Mouse (Mus musculus) liver, embryonic 14.5 days (tissue): ENCODE data around the gene Lmf1. TPM values are rescaled to one million over a fixed set of nuclear protein-coding genes. Genes with fewer than 3 reads are reported as not detected.

Source experiments
- ATAC-seq: fragments of 200-750 bp; cut with Nextera tagmentation; 2 replicates; pipeline ENCODE4 v1.8.0; 2017; ENCODE audit warnings: moderate number of reproducible peaks, mild to moderate bottlenecking, moderate library complexity; ENCODE audit not compliant: insufficient read depth
- DNase-seq, 3 experiments: peaks; one replicate each; pipeline ENCODE4 v3.0.0-alpha.2; 2012 to 2013; ENCODE audit warnings: low read depth in 3 of 3, low spot score in 3 of 3
- H3K27ac ChIP-seq: fragments of 300-500 bp; sonication (generic); 2 replicates; pipeline ENCODE4 v1.5.1; 2014; ENCODE audit warnings: moderate library complexity, mild to moderate bottlenecking, control low read depth, inconsistent platforms
- H3K27me3 ChIP-seq: fragments of 300-500 bp; sonication (generic); 2 replicates; pipeline ENCODE4 v1.6.1; 2014; ENCODE audit warnings: mild to moderate bottlenecking, low read length, moderate library complexity; ENCODE audit not compliant: control insufficient read depth, insufficient read depth
- H3K36me3 ChIP-seq: fragments of 300-500 bp; sonication (generic); replicated peaks from 2 replicates; pipeline ENCODE4 v1.6.1; 2014; ENCODE audit warnings: low read depth; ENCODE audit not compliant: control insufficient read depth, insufficient read depth
- H3K4me1 ChIP-seq, 2 experiments: fragments of 200-500 bp in 1 of 2; fragments of 300-500 bp in 1 of 2; sonication (generic) in 1 of 2; replicated peaks; 2 replicates each; pipeline ENCODE4 v1.6.1; 2012 to 2014; ENCODE audit warnings: antibody characterized with exemption in 1 of 2, inconsistent platforms in 1 of 2, low read length in 1 of 2; ENCODE audit not compliant: control insufficient read depth in 2 of 2, insufficient read depth in 2 of 2
- H3K4me2 ChIP-seq: fragments of 300-500 bp; sonication (generic); 2 replicates; pipeline ENCODE4 v1.6.1; 2014; ENCODE audit warnings: low read depth, mild to moderate bottlenecking, control low read depth, moderate library complexity
- H3K4me3 ChIP-seq, 2 experiments: fragments of 200-500 bp in 1 of 2; fragments of 300-500 bp in 1 of 2; sonication (generic) in 1 of 2; 2 replicates each; pipeline ENCODE4 v1.5.1; 2012 to 2014; ENCODE audit warnings: low read depth in 2 of 2, low read length in 2 of 2, mild to moderate bottlenecking in 2 of 2, control low read depth in 1 of 2, inconsistent platforms in 1 of 2, moderate library complexity in 1 of 2; ENCODE audit not compliant: insufficient read depth in 1 of 2
- H3K9ac ChIP-seq: fragments of 300-500 bp; sonication (generic); replicated peaks from 2 replicates; pipeline ENCODE4 v1.6.1; 2014; ENCODE audit warnings: mild to moderate bottlenecking, control low read depth, moderate library complexity
- H3K9me3 ChIP-seq: fragments of 300-500 bp; sonication (generic); 2 replicates; pipeline ENCODE4 v1.6.1; 2016; ENCODE audit warnings: low read length, mixed read lengths; ENCODE audit not compliant: control insufficient read depth
- CTCF ChIP-seq: IDR thresholded peaks from 2 replicates; pipeline ENCODE4 v1.5.1; 2016; ENCODE audit warnings: antibody characterized with exemption, low read depth, control low read depth
- EP300 ChIP-seq: IDR thresholded peaks from 2 replicates; pipeline ENCODE4 v1.6.1; 2016; ENCODE audit warnings: antibody characterized with exemption, low read depth
- WGBS: fragments of 180-500 bp; shearing (Covaris S2); extraction: QIAGEN DNeasy Blood & Tissue Kit; methylation state at CpG from one replicate; pipeline ENCODE4 v1.1.7; 2014; ENCODE audit not compliant: insufficient replicate concordance; 5-methylcytosine and 5-hydroxymethylcytosine counted together
- polyA plus RNA-seq, 2 experiments: library from polyadenylated mRNA; depleted of rRNA in 1 of 2; stranded (reverse) in 1 of 2; unstranded in 1 of 2; fragments of >200 nt; fragmentation: Nextera tagmentation in 1 of 2; extraction: Ambion mirVana in 1 of 2; gene quantifications; 2 replicates each; pipeline versions ENCODE4 v1.2.1 to v1.2.3; 2012 to 2014

Gene Lmf1
- polyA plus RNA-seq, 2 experiments = 3.4 to 9.3 TPM

DNA sequence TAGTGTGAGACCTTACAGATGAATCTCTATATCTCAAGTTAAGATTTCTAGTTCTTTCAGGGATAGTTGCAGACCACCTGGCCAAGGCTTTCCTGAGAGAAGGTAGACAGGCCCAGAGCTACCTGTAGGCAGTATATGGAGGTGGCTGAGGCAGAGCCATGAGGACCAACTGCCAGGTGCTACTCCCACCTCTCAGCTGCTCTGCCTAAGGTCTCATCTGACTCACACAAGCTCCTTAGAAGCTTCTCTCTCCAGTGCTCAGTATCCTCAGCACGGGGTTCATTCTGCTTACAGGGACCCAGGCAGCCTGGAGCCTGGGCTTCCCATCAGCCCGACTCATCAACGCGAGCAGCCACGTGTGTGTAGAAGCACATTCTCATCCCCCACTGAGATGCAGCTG is 51.4 kb downstream of the Lmf1 start:
- Histone ChIP-seq H3K4me1 (no peaks in the 10 kb centered on the region), H3K27ac (no peak overlapping the region), H3K36me3 (no peaks in the 10 kb centered on the region), H3K4me3 (no peak overlapping the region), H3K9ac (no peak overlapping the region), H3K27me3 (no peaks in the 10 kb centered on the region), H3K9me3 (no peaks in the 10 kb centered on the region), H3K4me2 (no peak overlapping the region)
- no peak for DNase-seq
- WGBS = 68% methylated on average over 5 of the region's 5 CpGs
- TF ChIP-seq EP300 = no peak
- TF ChIP-seq CTCF = no peak
- no peak for ATAC-seq

DNA sequence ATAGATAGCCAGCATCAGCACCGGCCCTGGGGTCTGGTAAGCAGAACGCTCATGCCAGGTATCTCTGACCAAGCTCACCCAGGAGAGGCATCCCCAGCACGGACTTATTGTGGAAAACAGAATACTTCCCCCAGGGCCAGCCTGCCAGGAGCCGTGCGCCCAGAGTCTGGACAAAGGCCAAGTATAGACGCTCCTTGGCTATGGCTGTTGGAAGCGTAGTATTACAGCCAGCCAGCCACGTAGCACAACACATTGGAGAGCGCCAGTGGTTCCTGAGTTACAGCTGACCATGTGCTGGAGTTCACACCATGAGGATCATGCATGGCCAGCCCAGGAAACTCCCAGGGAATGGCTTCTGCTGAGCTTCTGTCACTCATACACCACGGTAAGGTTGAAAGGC is 55.2 kb downstream of the Lmf1 start:
- ATAC-seq = no peak
- TF ChIP-seq EP300 (no peak), CTCF (no peak)

DNA sequence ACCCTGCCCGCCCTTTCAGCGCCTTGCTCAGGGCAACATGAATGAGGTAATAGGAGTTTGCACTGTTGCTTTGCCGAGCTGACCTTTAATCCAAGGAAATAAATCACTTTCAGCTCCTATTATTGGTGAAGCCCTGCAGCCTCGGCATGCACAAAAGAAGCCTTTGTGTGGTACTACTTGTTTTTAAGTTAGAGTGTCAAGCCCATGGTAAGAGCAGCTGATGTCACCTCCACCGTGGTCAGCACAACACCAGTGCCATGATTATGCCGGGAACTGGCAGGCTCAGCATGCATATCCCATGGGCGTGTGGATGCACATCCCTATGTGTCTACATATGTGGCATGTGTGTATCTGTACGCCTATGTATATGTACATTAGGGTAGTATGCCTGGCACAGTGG is 56.5 kb downstream of the Lmf1 start:
- Histone ChIP-seq H3K27ac (no peak overlapping the region), H3K4me2 (no peak overlapping the region), H3K27me3 (no peaks in the 10 kb centered on the region), H3K9me3 (no peaks in the 10 kb centered on the region), H3K36me3 (no peaks in the 10 kb centered on the region), H3K9ac (no peak overlapping the region), H3K4me1 (no peaks in the 10 kb centered on the region), H3K4me3 (no peak overlapping the region)
- 65% methylated on average over 8 of the region's 8 CpGs for WGBS
- DNase-seq (no peak), ATAC-seq (no peak)
- TF ChIP-seq EP300 (no peak), CTCF (no peak)

More for the DNA sequence above, 55.2 kb downstream of the Lmf1 start:
- Histone ChIP-seq H3K4me1 (no peaks in the 10 kb centered on the region), H3K4me3 (no peak overlapping the region), H3K9me3 (no peaks in the 10 kb centered on the region), H3K27me3 (no peaks in the 10 kb centered on the region), H3K27ac (no peak overlapping the region), H3K4me2 (no peak overlapping the region), H3K36me3 (no peaks in the 10 kb centered on the region), H3K9ac (no peak overlapping the region)
- WGBS = 74% methylated on average over 10 of the region's 10 CpGs
- DNase-seq = no peak

DNA sequence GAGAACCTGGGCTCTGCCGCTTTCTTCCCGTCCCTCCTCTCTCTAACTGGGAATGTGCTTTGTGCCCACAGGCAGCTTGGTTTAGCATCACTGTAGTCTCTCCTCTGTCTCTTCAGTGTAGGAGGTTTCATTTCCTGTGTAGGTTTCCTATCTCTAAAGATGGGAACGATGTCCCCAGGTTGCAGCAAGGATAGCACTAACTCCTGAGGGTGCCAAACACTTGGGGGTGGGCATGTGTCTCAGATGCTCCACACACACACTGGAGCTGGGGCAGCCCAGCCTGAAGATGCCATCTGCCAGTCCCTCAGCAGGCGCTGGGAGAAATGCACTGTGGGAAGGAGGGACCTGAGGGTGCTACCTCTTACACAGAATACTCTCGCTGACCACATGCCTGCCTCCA is 56.9 kb downstream of the Lmf1 start:
- no peaks in the 10 kb centered on the region for H3K27me3 ChIP-seq
- no peak for TF ChIP-seq CTCF
- no peak for TF ChIP-seq EP300
- no peak for DNase-seq
- 77% methylated on average over 5 of the region's 5 CpGs for WGBS
- H3K27ac ChIP-seq = no peak overlapping the region
- no peak overlapping the region for H3K9ac ChIP-seq
- H3K9me3 ChIP-seq = no peaks in the 10 kb centered on the region
- no peak overlapping the region for H3K4me2 ChIP-seq
- H3K4me3 ChIP-seq = no peak overlapping the region
- no peaks in the 10 kb centered on the region for H3K4me1 ChIP-seq
- ATAC-seq = no peak
- no peaks in the 10 kb centered on the region for H3K36me3 ChIP-seq

DNA sequence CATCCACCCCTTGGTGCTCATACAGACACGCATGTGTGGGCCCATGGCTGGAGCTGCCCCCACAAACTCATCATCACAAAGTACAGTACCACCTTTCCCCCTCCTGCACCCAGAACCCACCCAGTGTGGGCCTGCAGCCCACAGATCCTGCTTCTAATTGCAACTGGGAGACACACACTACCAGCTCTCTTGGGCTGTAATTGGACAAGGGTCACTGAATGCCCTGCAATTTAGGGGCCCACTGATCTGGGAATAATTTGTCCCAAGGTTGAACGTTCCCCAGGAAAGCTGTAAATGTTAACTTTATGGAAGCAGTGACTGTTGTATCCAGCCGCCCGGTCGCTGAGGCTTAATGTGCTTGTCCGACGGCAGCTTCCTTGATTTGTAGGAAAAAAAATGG is 59.1 kb downstream of the Lmf1 start:
- H3K9me3 ChIP-seq = no peaks in the 10 kb centered on the region
- 83% methylated on average over 7 of the region's 7 CpGs for WGBS
- H3K9ac ChIP-seq = no peak overlapping the region
- TF ChIP-seq CTCF (no peak), EP300 (no peak)
- H3K27ac ChIP-seq = no peak overlapping the region
- H3K4me2 ChIP-seq = no peak overlapping the region
- no peaks in the 10 kb centered on the region for H3K36me3 ChIP-seq
- H3K27me3 ChIP-seq = no peaks in the 10 kb centered on the region
- H3K4me3 ChIP-seq = no peak overlapping the region
- DNase-seq (no peak), ATAC-seq (no peak)
- H3K4me1 ChIP-seq = no peaks in the 10 kb centered on the region

DNA sequence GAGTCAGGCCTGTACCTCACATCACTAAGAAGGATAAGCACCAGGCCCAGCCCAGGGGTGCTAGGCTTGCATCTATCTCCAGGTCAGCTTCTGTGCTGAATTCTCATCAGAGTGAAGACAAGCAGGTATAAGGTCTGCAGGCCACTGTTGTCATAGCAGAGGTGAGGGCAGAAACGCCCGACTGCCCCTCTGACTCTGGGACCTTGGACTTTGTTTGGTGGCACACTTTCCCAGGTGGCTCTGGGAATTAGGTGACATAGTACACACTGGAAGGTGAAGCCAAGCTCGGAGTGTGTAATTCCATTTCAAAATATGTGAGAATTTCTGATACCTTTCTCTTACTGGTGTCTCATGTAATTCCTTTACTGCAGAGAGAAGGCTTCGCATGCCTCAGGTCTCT is 59.6 kb downstream of the Lmf1 start:
- Histone ChIP-seq H3K4me2 (no peak overlapping the region), H3K27ac (no peak overlapping the region), H3K36me3 (no peaks in the 10 kb centered on the region), H3K9ac (no peak overlapping the region), H3K4me3 (no peak overlapping the region), H3K9me3 (no peaks in the 10 kb centered on the region), H3K27me3 (no peaks in the 10 kb centered on the region), H3K4me1 (no peaks in the 10 kb centered on the region)
- WGBS = 75% methylated on average over 4 of the region's 4 CpGs
- no peak for ATAC-seq
- no peak for DNase-seq
- TF ChIP-seq EP300 (no peak), CTCF (no peak)
